Mouse (Mus musculus) ES-Bruce4 (cell line): ENCODE data around the gene Kcnj10. TPM values are rescaled to one million over a fixed set of nuclear protein-coding genes. Genes with fewer than 3 reads are reported as not detected.
A peak's percentile ranks its signal among the peaks of the same experiment; 100 is the strongest.

Experiments
- H3K27ac ChIP-seq: 2 replicates; pipeline ENCODE4 v1.5.1; 2012; ENCODE audit warnings: low read length, inconsistent platforms; ENCODE audit not compliant: insufficient read depth
- H3K27me3 ChIP-seq: 2 replicates; pipeline ENCODE4 v1.6.1; 2012; ENCODE audit warnings: mild to moderate bottlenecking, low read length, inconsistent platforms; ENCODE audit not compliant: control insufficient read depth, poor library complexity, insufficient read depth, severe bottlenecking
- H3K36me3 ChIP-seq: 2 replicates; pipeline ENCODE4 v1.6.1; 2012; ENCODE audit warnings: inconsistent platforms, mild to moderate bottlenecking, low read length, moderate library complexity; ENCODE audit not compliant: control insufficient read depth, poor library complexity, insufficient read depth, severe bottlenecking
- H3K4me1 ChIP-seq: one replicate; pipeline ENCODE4 v1.8.1; 2011; ENCODE audit warnings: low read length; ENCODE audit not compliant: control insufficient read depth, insufficient read depth
- H3K4me3 ChIP-seq: 2 replicates; pipeline ENCODE4 v1.5.1; 2011; ENCODE audit warnings: low read depth, mild to moderate bottlenecking, low read length
- H3K9ac ChIP-seq: 2 replicates; pipeline ENCODE4 v1.6.1; 2012; ENCODE audit warnings: low read depth, mild to moderate bottlenecking, inconsistent platforms; ENCODE audit not compliant: poor library complexity, severe bottlenecking
- H3K9me3 ChIP-seq: replicated peaks from 2 replicates; pipeline ENCODE4 v1.6.1; 2012; ENCODE audit warnings: mild to moderate bottlenecking, low read length, inconsistent platforms; ENCODE audit not compliant: control insufficient read depth, poor library complexity, insufficient read depth, severe bottlenecking
- CTCF ChIP-seq: IDR thresholded peaks from one replicate; pipeline ENCODE4 v1.8.1; 2011; ENCODE audit warnings: low read depth, low read length
- EP300 ChIP-seq: IDR thresholded peaks from 2 replicates; pipeline ENCODE4 v1.6.1; 2011; ENCODE audit warnings: low read depth, low read length; ENCODE audit not compliant: insufficient read depth
- POLR2A ChIP-seq: IDR thresholded peaks from one replicate; pipeline ENCODE4 v1.8.1; 2011; ENCODE audit warnings: low read length; ENCODE audit not compliant: insufficient read depth
- polyA plus RNA-seq: library from polyadenylated mRNA; stranded (reverse); fragments of >200 nt; gene quantifications from 2 replicates; pipeline ENCODE4 v1.2.4, GENCODE M21; 2011; ENCODE audit warnings: low read depth; ENCODE audit not compliant: missing spikeins, insufficient read depth, insufficient read length

Gene Kcnj10
- polyA plus RNA-seq, 1 experiment = 1.0 TPM

GRCm38 (mm10) chr1:172349916-172350812 lies 9.2 kb downstream of the Kcnj10 start:
- H3K27me3 ChIP-seq = no peaks in the 10 kb centered on the region
- no peak overlapping the region for H3K27ac ChIP-seq
- H3K4me1 ChIP-seq = peaks cover 5% of the 10 kb centered on the region
- peak overlapping the region; percentile 4; the same call in 1 of the 2 replicates for H3K9ac ChIP-seq
- H3K4me3 ChIP-seq = peak overlapping the region; percentile 42
- TF ChIP-seq EP300 (peak; percentile 91), POLR2A (no peak)
- no peaks in the 10 kb centered on the region for H3K9me3 ChIP-seq
- no peaks in the 10 kb centered on the region for H3K36me3 ChIP-seq

GRCm38 (mm10) chr1:172352001-172352400 lies 11.0 kb downstream of the Kcnj10 start:
- Histone ChIP-seq H3K4me1 (peaks cover 5% of the 10 kb centered on the region), H3K27ac (no peak overlapping the region), H3K4me3 (no peak overlapping the region), H3K9ac (no peak overlapping the region), H3K36me3 (no peaks in the 10 kb centered on the region), H3K27me3 (no peaks in the 10 kb centered on the region), H3K9me3 (no peaks in the 10 kb centered on the region)
- TF ChIP-seq EP300 (no peak), POLR2A (no peak), CTCF (no peak)

- H3K4me3 ChIP-seq = no peak overlapping the region
- no peaks in the 10 kb centered on the region for H3K36me3 ChIP-seq
- no peaks in the 10 kb centered on the region for H3K9me3 ChIP-seq
- H3K27me3 ChIP-seq = no peaks in the 10 kb centered on the region
- no peak for TF ChIP-seq POLR2A
- TF ChIP-seq EP300 = no peak
- no peak for TF ChIP-seq CTCF
- H3K4me1 ChIP-seq = peaks cover 5% of the 10 kb centered on the region
- H3K9ac ChIP-seq = no peak overlapping the region
- no peak overlapping the region for H3K27ac ChIP-seq
Measured at GRCm38 (mm10) chr1:172352453-172352852, 11.4 kb downstream of the Kcnj10 start.

GRCm38 (mm10) chr1:172355336-172355735 lies 14.3 kb downstream of the Kcnj10 start:
- no peak overlapping the region for H3K9ac ChIP-seq
- H3K27ac ChIP-seq = no peak overlapping the region
- TF ChIP-seq EP300 (no peak), POLR2A (no peak), CTCF (no peak)
- H3K27me3 ChIP-seq = no peaks in the 10 kb centered on the region
- H3K4me3 ChIP-seq = no peak overlapping the region
- H3K4me1 ChIP-seq = peaks cover 2% of the 10 kb centered on the region
- no peaks in the 10 kb centered on the region for H3K9me3 ChIP-seq
- H3K36me3 ChIP-seq = no peaks in the 10 kb centered on the region

- no peak overlapping the region for H3K9ac ChIP-seq
- H3K4me1 ChIP-seq = no peaks in the 10 kb centered on the region
- H3K27ac ChIP-seq = no peak overlapping the region
- TF ChIP-seq EP300 (0 out of 2 replicates have a peak, but pooled peaks have one; percentile 27), CTCF (peak; percentile 96), POLR2A (no peak)
- no peak overlapping the region for H3K4me3 ChIP-seq
- no peaks in the 10 kb centered on the region for H3K27me3 ChIP-seq
- no peaks in the 10 kb centered on the region for H3K9me3 ChIP-seq
- no peaks in the 10 kb centered on the region for H3K36me3 ChIP-seq
Measured at GRCm38 (mm10) chr1:172357550-172357949, 16.5 kb downstream of the Kcnj10 start.

- H3K27me3 ChIP-seq = no peaks in the 10 kb centered on the region
- no peak overlapping the region for H3K27ac ChIP-seq
- H3K9me3 ChIP-seq = no peaks in the 10 kb centered on the region
- no peaks in the 10 kb centered on the region for H3K4me1 ChIP-seq
- H3K36me3 ChIP-seq = no peaks in the 10 kb centered on the region
- no peak overlapping the region for H3K9ac ChIP-seq
- no peak for TF ChIP-seq EP300
- TF ChIP-seq CTCF = no peak
- no peak for TF ChIP-seq POLR2A
- H3K4me3 ChIP-seq = no peak overlapping the region
Measured at GRCm38 (mm10) chr1:172358341-172358740, 17.3 kb downstream of the Kcnj10 start.
